Mouse (Mus musculus) C2C12 (cell line): ENCODE results near the gene Gmds. TPM values are rescaled to one million over a fixed set of nuclear protein-coding genes. Genes with fewer than 3 reads are reported as not detected.

Experiments used
- H3K27me3 ChIP-seq: one replicate; pipeline ENCODE4 v1.6.1; 2011; ENCODE audit not compliant: control insufficient read depth, insufficient read depth, insufficient read length
- H3K36me3 ChIP-seq: one replicate; pipeline ENCODE4 v1.6.1; 2011; ENCODE audit not compliant: control insufficient read depth, insufficient read depth
- H3K4me3 ChIP-seq: one replicate; pipeline ENCODE4 v1.5.1; 2011; ENCODE audit warnings: mild to moderate bottlenecking, control low read depth; ENCODE audit not compliant: poor library complexity, insufficient read depth, severe bottlenecking
- H3K79me2 ChIP-seq: one replicate; pipeline ENCODE4 v1.6.1; 2011; ENCODE audit not compliant: control insufficient read depth, insufficient read depth
- H3K79me3 ChIP-seq: one replicate; pipeline ENCODE4 v1.6.1; 2011; ENCODE audit warnings: low read depth, control low read depth
- H3ac ChIP-seq: one replicate; pipeline ENCODE3; 2011; ENCODE audit warnings: low read depth; ENCODE audit not compliant: control insufficient read depth, insufficient read length
- CEBPB ChIP-seq: IDR thresholded peaks from one replicate; pipeline ENCODE4 v1.6.1; 2011; ENCODE audit warnings: low read depth, mild to moderate bottlenecking, control low read depth, moderate library complexity
- CTCF ChIP-seq: IDR thresholded peaks from one replicate; pipeline ENCODE4 v1.5.1; 2011; ENCODE audit not compliant: control insufficient read depth, insufficient read depth, insufficient read length
- FOSL1 ChIP-seq: IDR thresholded peaks from one replicate; pipeline ENCODE4 v1.8.0; 2011; ENCODE audit warnings: mild to moderate bottlenecking, low read length; ENCODE audit not compliant: poor library complexity, insufficient read depth, severe bottlenecking
- MAX ChIP-seq: IDR thresholded peaks from one replicate; pipeline ENCODE4 v1.6.1; 2011; ENCODE audit warnings: mild to moderate bottlenecking, control low read depth
- MYOD1 ChIP-seq: IDR thresholded peaks from one replicate; pipeline ENCODE4 v1.6.1; 2011; ENCODE audit warnings: low read depth; ENCODE audit not compliant: control insufficient read depth, insufficient read length
- MYOG ChIP-seq: IDR thresholded peaks from one replicate; pipeline ENCODE4 v1.6.1; 2011; ENCODE audit not compliant: control insufficient read depth, insufficient read length; ENCODE audit errors: extremely low read depth
- USF1 ChIP-seq: IDR thresholded peaks from one replicate; pipeline ENCODE4 v1.6.1; 2011; ENCODE audit warnings: low read depth, mild to moderate bottlenecking, control low read depth, moderate library complexity
- polyA plus RNA-seq: library from polyadenylated mRNA; unstranded; fragments of >200 nt; fragmentation: generic; extraction: Trizol; gene quantifications from one replicate; pipeline ENCODE4 v1.2.1, GENCODE M21; 2012; ENCODE audit warnings: missing spikeins

Gene Gmds
- polyA plus RNA-seq, 1 experiment = 21.1 TPM

GRCm38 (mm10) chr13:32269757-32270156, 68.8 kb downstream of the Gmds start:
- Histone ChIP-seq H3K4me3 (no peak overlapping the region), H3K36me3 (no peaks in the 10 kb centered on the region), H3K27me3 (no peaks in the 10 kb centered on the region), H3K79me3 (peaks cover 3% of the 10 kb centered on the region), H3K79me2 (peaks cover 8% of the 10 kb centered on the region), H3ac (no peak overlapping the region)
- TF ChIP-seq FOSL1 = no peak
- TF ChIP-seq CEBPB = no peak
- no peak for TF ChIP-seq USF1
- TF ChIP-seq CTCF = no peak
- no peak for TF ChIP-seq MYOG
- no peak for TF ChIP-seq MYOD1
- TF ChIP-seq MAX = no peak

- H3K79me3 ChIP-seq = peaks cover 3% of the 10 kb centered on the region
- H3K79me2 ChIP-seq = peaks cover 9% of the 10 kb centered on the region
- TF ChIP-seq FOSL1 (no peak), USF1 (no peak), MAX (no peak), MYOD1 (no peak), CTCF (no peak), MYOG (no peak), CEBPB (no peak)
Measured at GRCm38 (mm10) chr13:32269261-32269660, 69.3 kb downstream of the Gmds start.

GRCm38 (mm10) chr13:32268284-32268683, 70.3 kb downstream of the Gmds start:
- Histone ChIP-seq H3ac (no peak overlapping the region), H3K79me2 (peaks cover 9% of the 10 kb centered on the region), H3K27me3 (no peaks in the 10 kb centered on the region), H3K36me3 (no peaks in the 10 kb centered on the region), H3K79me3 (peaks cover 2% of the 10 kb centered on the region), H3K4me3 (no peak overlapping the region)
- TF ChIP-seq FOSL1 (no peak), MAX (no peak), MYOD1 (no peak), CTCF (no peak), USF1 (no peak)

More at GRCm38 (mm10) chr13:32269261-32269660, 69.3 kb downstream of the Gmds start:
- Histone ChIP-seq H3ac (no peak overlapping the region), H3K4me3 (no peak overlapping the region), H3K27me3 (no peaks in the 10 kb centered on the region), H3K36me3 (no peaks in the 10 kb centered on the region)

GRCm38 (mm10) chr13:32267184-32267775, 71.3 kb downstream of the Gmds start:
- TF ChIP-seq FOSL1 (peak; percentile 7), USF1 (no peak), MYOD1 (peak; percentile 34), MYOG (no peak), CEBPB (peak; percentile 87), MAX (peak; percentile 38), CTCF (no peak)
- Histone ChIP-seq H3K79me3 (no peaks in the 10 kb centered on the region), H3K79me2 (peaks cover 9% of the 10 kb centered on the region), H3K36me3 (no peaks in the 10 kb centered on the region), H3K27me3 (no peaks in the 10 kb centered on the region), H3ac (no peak overlapping the region), H3K4me3 (no peak overlapping the region)

- Histone ChIP-seq H3K27me3 (no peaks in the 10 kb centered on the region), H3K4me3 (no peak overlapping the region), H3ac (peak overlapping the region; percentile 32), H3K79me2 (peaks cover 9% of the 10 kb centered on the region), H3K79me3 (no peaks in the 10 kb centered on the region), H3K36me3 (no peaks in the 10 kb centered on the region)
- no peak for TF ChIP-seq CEBPB
- TF ChIP-seq MYOD1 = no peak
- TF ChIP-seq CTCF = no peak
- TF ChIP-seq USF1 = no peak
- no peak for TF ChIP-seq FOSL1
- TF ChIP-seq MAX = no peak
- no peak for TF ChIP-seq MYOG
Measured at GRCm38 (mm10) chr13:32266721-32267120, 71.8 kb downstream of the Gmds start.

- Histone ChIP-seq H3K27me3 (no peaks in the 10 kb centered on the region), H3K36me3 (no peaks in the 10 kb centered on the region), H3K79me2 (no peaks in the 10 kb centered on the region), H3ac (no peak overlapping the region), H3K4me3 (no peak overlapping the region), H3K79me3 (no peaks in the 10 kb centered on the region)
- TF ChIP-seq USF1 (no peak), MAX (no peak), FOSL1 (no peak), CEBPB (no peak), MYOD1 (no peak), CTCF (no peak), MYOG (no peak)
Measured at GRCm38 (mm10) chr13:32256121-32256520, 82.4 kb downstream of the Gmds start.
